Comparison of ENCODE assay signal across 25 mouse cellular contexts in the genomic region with DNA sequence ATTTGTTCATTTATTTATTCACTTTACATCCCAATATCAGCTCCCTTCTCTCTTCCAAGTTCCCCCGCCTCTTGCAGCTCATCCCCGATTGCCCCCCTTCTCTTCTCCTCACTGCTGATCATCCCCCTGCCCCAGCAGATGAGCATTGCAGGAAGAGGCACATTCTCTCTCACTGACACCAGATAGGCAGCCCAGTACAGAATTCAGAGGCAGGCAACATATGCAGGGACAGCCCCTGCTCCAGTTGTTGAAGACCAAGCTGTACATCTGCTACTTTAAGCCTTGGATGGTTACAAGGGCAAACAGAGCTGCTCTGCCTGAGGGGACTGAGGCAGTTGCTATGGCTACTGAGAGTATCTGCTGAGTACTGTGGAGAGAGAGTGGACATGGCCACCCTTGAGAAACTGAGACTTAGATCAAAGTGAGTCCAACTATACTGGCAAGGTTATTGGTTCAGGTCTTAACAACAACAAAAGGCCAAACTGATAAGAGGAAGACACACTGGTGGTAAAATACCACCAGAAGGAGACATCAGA.
"Had no signal": no experiment of that assay in that cellular context is flagged by ENCODE, and none has a peak within 500 bp of the region (broad histone marks: within the 10 kb centered on the region; RNA-seq: fewer than 3 reads in every experiment).

No protein-coding gene starts in this region.

- H3K36me3 ChIP-seq: heart, embryonic 12.5 days; intestine, embryonic 15.5 days; limb, embryonic 10.5 days; limb, embryonic 12.5 days; liver, embryonic 13.5 days had no signal

- H3K4me1 ChIP-seq: heart, embryonic 12.5 days; hindbrain, embryonic 10.5 days; intestine, embryonic 15.5 days; liver, embryonic 13.5 days had no signal

- ATAC-seq: hindbrain, embryonic 16.5 days; intestine, embryonic 15.5 days; intestine, postnatal 0 days had no signal

- DNase-seq: gastrocnemius, adult 2 months; gastrocnemius, postnatal 10 days; gastrocnemius, postnatal 25 days; heart, adult 2 months; heart, postnatal 10 days; heart, postnatal 4 days; kidney, adult 18-20 months; kidney, adult 8-10 months; kidney, postnatal 10 days; kidney, postnatal 25 days; kidney, postnatal 4 days; liver; liver, embryonic 13.5 days had no signal

- H3K27me3 ChIP-seq: heart, embryonic 12.5 days; hindbrain, embryonic 12.5 days; intestine, embryonic 15.5 days; limb, embryonic 12.5 days; liver, embryonic 13.5 days had no signal

- H3K9me3 ChIP-seq: heart, embryonic 12.5 days; hindbrain, embryonic 10.5 days; hindbrain, embryonic 12.5 days; intestine, embryonic 15.5 days; limb, embryonic 10.5 days; limb, embryonic 12.5 days; liver, embryonic 13.5 days had no signal

- H3K9ac ChIP-seq: heart, embryonic 12.5 days; hindbrain, embryonic 12.5 days; hindbrain, embryonic 14.5 days; intestine, embryonic 15.5 days; limb, embryonic 12.5 days; liver, embryonic 13.5 days had no signal

- H3K4me2 ChIP-seq: heart, embryonic 12.5 days; hindbrain, embryonic 12.5 days; hindbrain, embryonic 14.5 days; intestine, embryonic 15.5 days; limb, embryonic 12.5 days; liver, embryonic 11.5 days; liver, embryonic 13.5 days had no signal

- H3K4me3 ChIP-seq: gastrocnemius, adult 2 months; heart, adult 2 months; heart, embryonic 12.5 days; hindbrain, embryonic 10.5 days; hindbrain, embryonic 12.5 days; intestine, embryonic 15.5 days; layer of hippocampus, adult 2 months; left cerebral cortex, adult 2 months; limb, embryonic 10.5 days; limb, embryonic 12.5 days; liver, embryonic 13.5 days had no signal

- H3K27ac ChIP-seq: gastrocnemius, adult 2 months; heart, adult 2 months; hindbrain, embryonic 10.5 days; hindbrain, embryonic 12.5 days; hindbrain, embryonic 14.5 days; intestine, embryonic 15.5 days; layer of hippocampus, adult 2 months; left cerebral cortex, adult 2 months; limb, embryonic 10.5 days; limb, embryonic 12.5 days; liver, embryonic 13.5 days had no signal
